Mouse (Mus musculus): Measurements from ENCODE around the gene Wdr5b. TPM values are rescaled to one million over a fixed set of nuclear protein-coding genes. Genes with fewer than 3 reads are reported as not detected.
"Not testable (repeated sequence)": the region's sequence is repeated elsewhere in the genome, so short reads cannot be mapped to it uniquely, and the experiment has no call there.

The Wdr5b gene
- 10.2 and 11.9 TPM in 2 replicates for polyA plus RNA-seq (2015; fragmentation: Nextera tagmentation; extraction: Ambion mirVana)

GRCm38 (mm10) chr16:36040640-36041624, at the start of gene Wdr5b:
TSS of gene Wdr5b (plus strand) at chr16:36041190.
- H3K4me2 ChIP-seq (ENCODE audit: low read length) = peak within 1 kb of the TSS; percentile 82
- peak within 1 kb of the TSS; percentile 81 for H3K27ac ChIP-seq (ENCODE audit: low read depth, low read length)
- 2% methylated on average over 39 of the region's 39 CpGs for WGBS
- H3K4me1 ChIP-seq (ENCODE audit: control insufficient read depth, insufficient read depth, low read depth, low read length) = peaks cover 10% of the 10 kb centered on the region
- peak within 1 kb of the TSS; percentile 76 for H3K9ac ChIP-seq (ENCODE audit: low read depth, low read length)
- H3K9me3 ChIP-seq (ENCODE audit: control insufficient read depth, low read length) = no peaks in the 10 kb centered on the region
- no peaks in the 10 kb centered on the region for H3K27me3 ChIP-seq (replicated peaks; ENCODE audit: control insufficient read depth, insufficient read depth, low read length)
- ATAC-seq = peak; percentile 99
- peak within 1 kb of the TSS; percentile 57 for H3K4me3 ChIP-seq (ENCODE audit: low read length)
- peaks cover 6% of the 10 kb centered on the region; the same call in 1 of the 2 replicates for H3K36me3 ChIP-seq (ENCODE audit: control insufficient read depth, insufficient read depth, low read length)

- no peaks in the 10 kb centered on the region for H3K9me3 ChIP-seq (ENCODE audit: control insufficient read depth, low read length)
- WGBS = 80% methylated on average over 1 of the region's 1 CpGs
- H3K9ac ChIP-seq (ENCODE audit: low read depth, low read length) = no peak overlapping the region
- no peak for ATAC-seq
- H3K36me3 ChIP-seq (ENCODE audit: control insufficient read depth, insufficient read depth, low read length) = no peaks in the 10 kb centered on the region
- H3K4me3 ChIP-seq (ENCODE audit: low read length) = no peak overlapping the region
- H3K27ac ChIP-seq (ENCODE audit: low read depth, low read length) = no peak overlapping the region
- no peaks in the 10 kb centered on the region for H3K4me1 ChIP-seq (ENCODE audit: control insufficient read depth, insufficient read depth, low read depth, low read length)
- H3K27me3 ChIP-seq (replicated peaks; ENCODE audit: control insufficient read depth, insufficient read depth, low read length) = no peaks in the 10 kb centered on the region
- H3K4me2 ChIP-seq (ENCODE audit: low read length) = no peak overlapping the region
These were observed 48.6 kb upstream of the Wdr5b start for GRCm38 (mm10) chr16:35992391-35992790.

GRCm38 (mm10) chr16:35993316-35993715, 47.7 kb upstream of the Wdr5b start:
- Histone ChIP-seq H3K4me1 (ENCODE audit: control insufficient read depth, insufficient read depth, low read depth, low read length) (no peaks in the 10 kb centered on the region), H3K36me3 (ENCODE audit: control insufficient read depth, insufficient read depth, low read length) (no peaks in the 10 kb centered on the region), H3K27ac (ENCODE audit: low read depth, low read length) (no peak overlapping the region), H3K9ac (ENCODE audit: low read depth, low read length) (no peak overlapping the region), H3K27me3 (replicated peaks; ENCODE audit: control insufficient read depth, insufficient read depth, low read length) (no peaks in the 10 kb centered on the region), H3K4me2 (ENCODE audit: low read length) (no peak overlapping the region), H3K9me3 (ENCODE audit: control insufficient read depth, low read length) (no peaks in the 10 kb centered on the region), H3K4me3 (ENCODE audit: low read length) (no peak overlapping the region)
- 88% methylated on average over 3 of the region's 3 CpGs for WGBS
- no peak for ATAC-seq

- not testable (repeated sequence) for H3K4me2 ChIP-seq (ENCODE audit: low read length); H3K4me1 ChIP-seq (ENCODE audit: control insufficient read depth, insufficient read depth, low read depth, low read length); H3K4me3 ChIP-seq (ENCODE audit: low read length); H3K9me3 ChIP-seq (ENCODE audit: control insufficient read depth, low read length); H3K27me3 ChIP-seq (replicated peaks; ENCODE audit: control insufficient read depth, insufficient read depth, low read length); ATAC-seq; H3K9ac ChIP-seq (ENCODE audit: low read depth, low read length); H3K36me3 ChIP-seq (ENCODE audit: control insufficient read depth, insufficient read depth, low read length); H3K27ac ChIP-seq (ENCODE audit: low read depth, low read length)
- WGBS = 96% methylated on average over 4 of the region's 4 CpGs
These were observed 42.1 kb upstream of the Wdr5b start for GRCm38 (mm10) chr16:35998852-35999251.

GRCm38 (mm10) chr16:36008396-36008795, 32.6 kb upstream of the Wdr5b start:
- WGBS = 92% methylated on average over 3 of the region's 3 CpGs
- Histone ChIP-seq H3K9ac (ENCODE audit: low read depth, low read length) (no peak overlapping the region), H3K27me3 (replicated peaks; ENCODE audit: control insufficient read depth, insufficient read depth, low read length) (no peaks in the 10 kb centered on the region), H3K36me3 (ENCODE audit: control insufficient read depth, insufficient read depth, low read length) (0 out of 2 replicates have a peak, but pooled peaks cover 2% of the 10 kb centered on the region), H3K4me3 (ENCODE audit: low read length) (no peak overlapping the region), H3K4me1 (ENCODE audit: control insufficient read depth, insufficient read depth, low read depth, low read length) (no peaks in the 10 kb centered on the region), H3K27ac (ENCODE audit: low read depth, low read length) (no peak overlapping the region), H3K9me3 (ENCODE audit: control insufficient read depth, low read length) (no peaks in the 10 kb centered on the region), H3K4me2 (ENCODE audit: low read length) (no peak overlapping the region)
- no peak for ATAC-seq

GRCm38 (mm10) chr16:36016335-36016734, 24.7 kb upstream of the Wdr5b start:
- WGBS = 92% methylated on average over 1 of the region's 1 CpGs

GRCm38 (mm10) chr16:36028120-36028519, 12.9 kb upstream of the Wdr5b start:
- 92% methylated on average over 1 of the region's 2 CpGs for WGBS
- H3K4me3 ChIP-seq (ENCODE audit: low read length); H3K9me3 ChIP-seq (ENCODE audit: control insufficient read depth, low read length); H3K4me1 ChIP-seq (ENCODE audit: control insufficient read depth, insufficient read depth, low read depth, low read length); H3K9ac ChIP-seq (ENCODE audit: low read depth, low read length); ATAC-seq; H3K4me2 ChIP-seq (ENCODE audit: low read length); H3K27ac ChIP-seq (ENCODE audit: low read depth, low read length); H3K27me3 ChIP-seq (replicated peaks; ENCODE audit: control insufficient read depth, insufficient read depth, low read length): not testable (repeated sequence)
- peaks cover 11% of the 10 kb centered on the region for H3K36me3 ChIP-seq (ENCODE audit: control insufficient read depth, insufficient read depth, low read length)

More at GRCm38 (mm10) chr16:36016335-36016734, 24.7 kb upstream of the Wdr5b start:
- no peak overlapping the region for H3K9ac ChIP-seq (ENCODE audit: low read depth, low read length)
- no peak overlapping the region for H3K4me3 ChIP-seq (ENCODE audit: low read length)
- H3K4me1 ChIP-seq (ENCODE audit: control insufficient read depth, insufficient read depth, low read depth, low read length) = no peaks in the 10 kb centered on the region
- no peak overlapping the region for H3K4me2 ChIP-seq (ENCODE audit: low read length)
- H3K27ac ChIP-seq (ENCODE audit: low read depth, low read length) = no peak overlapping the region
- no peaks in the 10 kb centered on the region for H3K27me3 ChIP-seq (replicated peaks; ENCODE audit: control insufficient read depth, insufficient read depth, low read length)
- peaks cover 14% of the 10 kb centered on the region for H3K36me3 ChIP-seq (ENCODE audit: control insufficient read depth, insufficient read depth, low read length)
- no peaks in the 10 kb centered on the region for H3K9me3 ChIP-seq (ENCODE audit: control insufficient read depth, low read length)
- ATAC-seq = no peak

- Histone ChIP-seq H3K4me1 (ENCODE audit: control insufficient read depth, insufficient read depth, low read depth, low read length) (peaks cover 10% of the 10 kb centered on the region), H3K36me3 (ENCODE audit: control insufficient read depth, insufficient read depth, low read length) (peaks cover 9% of the 10 kb centered on the region; the same call in 1 of the 2 replicates), H3K4me2 (ENCODE audit: low read length) (peak overlapping the region; percentile 82), H3K4me3 (ENCODE audit: low read length) (peak overlapping the region; percentile 57), H3K9me3 (ENCODE audit: control insufficient read depth, low read length) (no peaks in the 10 kb centered on the region), H3K9ac (ENCODE audit: low read depth, low read length) (peak overlapping the region; percentile 76), H3K27me3 (replicated peaks; ENCODE audit: control insufficient read depth, insufficient read depth, low read length) (no peaks in the 10 kb centered on the region), H3K27ac (ENCODE audit: low read depth, low read length) (peak overlapping the region; percentile 81)
- 32% methylated on average over 11 of the region's 11 CpGs for WGBS
- no peak for ATAC-seq
These were observed 633 bp downstream of the Wdr5b start for GRCm38 (mm10) chr16:36041625-36042020.

- H3K27me3 ChIP-seq (replicated peaks; ENCODE audit: control insufficient read depth, insufficient read depth, low read length) = no peaks in the 10 kb centered on the region
- H3K4me3 ChIP-seq (ENCODE audit: low read length) = no peak overlapping the region
- H3K27ac ChIP-seq (ENCODE audit: low read depth, low read length) = no peak overlapping the region
- WGBS = 85% methylated on average over 10 of the region's 10 CpGs
- H3K36me3 ChIP-seq (ENCODE audit: control insufficient read depth, insufficient read depth, low read length) = peaks cover 12% of the 10 kb centered on the region; the same call in 1 of the 2 replicates
- peaks cover 10% of the 10 kb centered on the region for H3K4me1 ChIP-seq (ENCODE audit: control insufficient read depth, insufficient read depth, low read depth, low read length)
- no peaks in the 10 kb centered on the region for H3K9me3 ChIP-seq (ENCODE audit: control insufficient read depth, low read length)
- no peak for ATAC-seq
- H3K9ac ChIP-seq (ENCODE audit: low read depth, low read length) = no peak overlapping the region
- H3K4me2 ChIP-seq (ENCODE audit: low read length) = no peak overlapping the region
These were observed 2.1 kb downstream of the Wdr5b start for GRCm38 (mm10) chr16:36043073-36043472.

Data from hindbrain, embryonic 16.5 days (tissue).